Mouse (Mus musculus) left cerebral cortex, adult 8-10 months (tissue): ENCODE measurements around the gene Lelp1. TPM values are rescaled to one million over a fixed set of nuclear protein-coding genes. Genes with fewer than 3 reads are reported as not detected.

Source experiments
- DNase-seq, 2 experiments: peaks; one replicate each; pipeline ENCODE4 v3.0.0; 2022; ENCODE audit warnings: low spot score in 2 of 2
- total RNA-seq, 4 experiments: library from RNA; stranded (reverse); gene quantifications; 2 replicates each; pipeline ENCODE4 v1.2.4; 2022

The Lelp1 gene
- total RNA-seq, result not detected

DNA sequence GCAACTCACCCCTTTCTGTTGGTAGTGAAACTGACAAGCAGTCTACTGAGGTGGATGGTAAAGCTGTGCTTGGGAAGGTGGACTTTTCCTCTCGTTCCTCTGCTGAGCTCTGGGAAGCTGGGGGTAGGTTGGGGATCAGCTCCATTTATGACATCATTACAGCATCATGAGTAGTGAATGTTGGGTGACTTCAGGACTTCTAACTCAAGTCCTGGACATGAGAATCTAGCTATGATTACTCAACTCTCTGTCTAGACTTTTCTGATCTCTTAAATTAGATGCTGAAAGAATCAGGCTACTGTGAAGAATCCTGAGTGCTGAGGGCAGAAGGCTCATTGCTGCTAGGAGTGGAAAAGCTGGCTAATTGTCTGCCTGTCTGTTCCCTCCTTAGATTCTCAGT, at the start of gene Lelp1:
Gene Lelp1 (minus strand): TSS at position 101 of the 400 bp plus-strand sequence.
- no peak for DNase-seq

DNA sequence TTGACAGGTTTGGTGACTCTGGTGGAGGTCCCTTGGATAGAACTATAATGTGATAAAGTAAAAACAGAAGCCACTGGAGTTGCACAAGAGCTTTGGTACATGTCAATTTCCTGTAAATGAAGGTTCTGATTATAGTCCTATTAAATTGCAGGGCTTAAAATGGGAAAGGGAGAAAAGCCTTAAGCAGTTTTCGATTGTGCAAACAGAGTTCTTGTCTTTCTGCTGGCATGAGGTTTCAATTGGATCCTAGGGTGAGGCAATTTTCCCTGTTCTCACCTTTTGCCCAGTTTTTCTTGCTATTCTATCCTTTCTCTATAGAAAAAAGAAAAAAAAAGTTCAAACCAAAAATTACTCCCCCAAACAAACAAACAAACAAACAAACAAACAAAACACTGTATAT, 34.3 kb upstream of the Lelp1 start:
- DNase-seq, result no peak

DNA sequence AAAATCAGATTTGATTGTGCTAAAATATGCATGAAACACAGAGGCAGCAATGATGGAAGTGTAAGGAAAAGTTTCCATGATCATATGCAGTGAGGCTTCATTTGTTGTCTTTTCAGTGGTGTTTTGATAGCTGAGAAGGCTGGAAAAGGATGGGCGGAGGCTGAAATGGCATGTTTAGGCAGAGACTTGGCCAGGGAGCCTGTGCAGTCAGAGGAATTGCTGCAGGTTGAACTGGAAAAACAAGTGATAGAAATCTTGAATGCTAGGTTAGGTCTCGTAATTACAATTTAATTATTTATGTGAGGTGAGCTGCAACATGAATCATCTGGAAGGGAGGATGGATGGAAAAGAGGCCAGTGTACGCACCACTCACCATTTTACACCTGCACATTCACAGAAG, 27.3 kb upstream of the Lelp1 start:
- no peak for DNase-seq

DNA sequence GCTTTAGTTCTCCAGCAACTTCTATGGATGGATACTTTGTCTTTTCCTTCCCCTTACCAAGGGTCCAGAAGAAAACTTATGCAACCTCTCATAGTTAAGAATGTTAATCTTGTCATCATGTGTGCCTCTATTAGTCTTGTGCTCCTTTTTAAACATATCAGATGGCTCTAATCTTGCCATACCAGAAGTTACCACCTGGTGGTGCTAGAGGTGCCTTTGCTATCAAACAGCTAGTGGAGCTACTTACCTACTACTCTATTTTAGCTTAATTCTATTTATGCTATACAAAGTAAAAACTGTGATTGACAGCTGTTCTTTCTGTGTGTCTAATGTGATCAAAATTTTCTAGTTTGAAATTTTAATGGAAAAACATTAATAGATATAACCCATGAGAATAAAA, 10.8 kb upstream of the Lelp1 start:
- DNase-seq, result peak; percentile 5 to 10

DNA sequence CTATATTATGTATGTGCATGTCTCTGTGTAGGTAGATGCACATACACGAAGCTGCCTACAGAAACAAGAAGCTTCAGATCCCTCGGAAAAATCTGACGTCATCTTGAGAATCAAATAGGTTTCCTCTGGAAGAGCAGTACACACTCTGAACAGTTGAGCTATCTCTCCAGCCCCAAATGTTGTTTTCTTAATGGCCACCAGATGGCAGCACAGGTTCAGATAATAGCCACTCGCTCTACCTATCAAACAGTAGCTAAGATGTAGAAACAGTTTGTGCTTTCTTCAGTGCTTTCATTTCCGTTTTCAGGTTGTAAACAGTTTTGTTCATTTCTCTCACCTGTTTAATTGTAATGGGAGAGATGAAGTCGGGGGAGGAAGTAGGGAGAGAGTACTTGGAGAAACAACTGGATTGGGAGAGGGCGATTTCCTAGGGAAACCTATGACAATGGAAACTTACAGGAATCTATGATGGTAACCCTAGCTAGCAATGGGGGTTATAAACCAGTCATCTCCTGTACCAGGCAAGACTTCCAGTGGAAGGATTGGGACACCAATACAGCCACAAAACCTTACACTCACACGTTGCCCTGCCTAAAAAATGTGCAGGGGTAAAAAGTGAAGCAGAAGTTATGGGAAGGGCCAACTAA, 8.2 kb upstream of the Lelp1 start:
- peak; percentile 9 to 19 for DNase-seq

DNA sequence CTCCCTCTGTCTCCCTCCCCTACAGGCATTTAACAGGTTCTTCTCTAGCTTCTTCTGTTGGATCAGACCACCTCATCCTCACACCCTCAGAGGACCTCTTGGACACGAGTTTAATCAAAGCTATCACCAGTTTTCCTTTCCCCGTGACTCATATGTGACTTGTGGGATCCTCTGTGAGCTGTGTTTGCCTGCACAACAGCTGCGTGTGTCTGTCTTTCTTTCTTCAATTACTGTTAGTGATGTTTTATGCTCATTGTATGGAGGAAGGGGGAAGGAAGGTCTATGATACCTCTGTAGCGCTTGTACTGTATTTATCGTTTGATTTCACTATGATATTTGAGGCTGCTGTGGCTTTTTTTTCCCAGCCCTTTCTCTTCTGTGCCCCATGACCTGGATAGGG, 5.4 kb upstream of the Lelp1 start:
- no peak for DNase-seq

DNA sequence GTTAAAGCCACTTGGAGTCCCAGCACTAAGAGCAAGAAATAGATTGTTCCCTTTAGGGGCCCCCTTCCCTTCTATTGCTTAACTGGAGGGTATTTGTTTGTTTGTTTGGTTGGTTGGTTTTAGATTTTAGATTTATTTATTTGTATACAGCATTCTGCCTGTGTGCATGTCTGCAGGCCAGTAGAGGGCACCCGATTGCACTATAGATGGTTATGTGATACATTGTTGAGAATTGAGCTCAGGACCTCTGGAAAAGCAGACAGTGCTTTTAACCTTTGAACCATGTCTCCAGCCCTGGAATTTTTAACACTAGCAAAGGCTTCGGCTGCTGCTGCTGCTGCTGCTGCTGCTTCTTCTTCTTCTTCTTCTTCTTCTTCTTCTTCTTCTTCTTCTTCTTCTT, 4.9 kb upstream of the Lelp1 start:
- DNase-seq, result no peak

DNA sequence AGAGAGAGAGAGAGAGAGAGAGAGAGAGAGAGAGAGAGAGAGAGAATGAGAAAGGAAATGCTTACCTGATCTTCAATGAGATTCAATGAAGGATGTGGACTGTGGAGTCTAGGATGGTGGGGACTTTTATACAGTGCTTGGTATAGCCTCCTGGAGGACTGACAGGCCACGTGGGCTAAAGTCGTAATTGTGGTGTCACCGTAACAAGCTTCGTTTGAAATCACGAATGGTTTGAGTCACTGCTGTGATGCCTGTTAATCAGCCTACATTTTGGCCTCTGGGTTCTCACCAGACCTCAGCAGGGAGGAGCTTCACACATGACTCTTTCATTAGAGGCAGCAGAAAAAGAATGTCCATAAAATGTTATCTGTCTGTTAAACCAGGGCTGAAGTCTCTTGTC, 18.7 kb downstream of the Lelp1 start, which contains the start of gene Prr9:
Gene Prr9 (minus strand): TSS at position 101 of the 400 bp plus-strand sequence.
- DNase-seq, result no peak

DNA sequence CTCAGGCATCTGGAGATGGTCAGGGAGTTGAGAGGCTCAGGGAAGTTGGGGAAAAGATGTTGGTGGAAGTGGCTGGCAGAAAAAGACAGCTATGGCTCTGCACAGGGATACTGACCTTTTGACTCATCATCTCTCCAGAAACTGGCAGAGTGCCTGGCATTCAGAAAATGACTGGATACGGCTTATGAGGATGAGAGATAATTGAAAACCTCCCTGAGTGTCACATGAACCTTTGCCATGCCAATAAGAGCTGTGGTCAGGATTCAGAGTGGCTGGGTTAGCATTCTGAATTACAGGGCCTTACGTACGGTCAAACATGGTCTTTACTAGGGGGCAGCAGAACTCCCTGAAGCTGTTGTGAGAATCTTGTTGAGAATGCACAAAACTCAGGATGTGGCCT, 21.6 kb downstream of the Lelp1 start:
- DNase-seq, result no peak

DNA sequence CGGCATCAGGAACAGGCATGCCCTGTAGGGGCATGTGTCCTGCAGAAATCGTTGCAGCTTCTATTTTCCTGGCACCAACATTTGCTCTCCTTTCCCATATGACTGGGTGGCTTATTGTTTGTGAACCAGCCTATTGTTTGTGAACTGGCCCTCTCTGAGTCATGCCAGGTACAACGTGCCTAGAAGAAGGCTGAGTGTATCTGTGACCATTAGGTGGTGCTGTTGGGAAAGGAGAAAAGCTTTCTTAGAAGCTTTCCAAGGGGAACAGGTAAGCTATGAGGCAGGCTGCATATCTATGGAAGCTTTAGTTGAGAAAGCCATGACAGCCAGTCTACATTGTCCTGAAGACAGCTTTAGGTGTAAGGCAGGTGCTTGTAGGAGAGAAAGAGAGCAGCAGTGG, 24.6 kb downstream of the Lelp1 start:
- no peak for DNase-seq

DNA sequence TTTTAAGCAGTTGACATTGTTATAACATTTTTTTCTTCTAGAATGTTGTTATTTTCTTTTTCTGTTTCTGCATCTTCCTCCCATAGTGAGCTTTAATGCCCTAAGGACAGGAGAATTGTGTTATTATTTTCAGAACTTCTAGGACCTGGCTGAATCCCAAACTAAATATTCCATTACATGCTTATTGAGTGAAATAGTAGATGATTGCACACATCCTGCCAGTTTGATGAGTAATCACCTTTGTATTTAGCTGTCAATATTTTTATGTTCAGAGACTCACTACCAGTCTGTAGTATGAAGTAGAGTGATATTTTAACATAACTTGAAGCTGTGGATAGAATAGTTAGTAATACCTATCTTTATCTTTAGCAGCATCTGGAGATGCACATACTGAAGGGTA, 31.0 kb downstream of the Lelp1 start:
- DNase-seq, result no peak

DNA sequence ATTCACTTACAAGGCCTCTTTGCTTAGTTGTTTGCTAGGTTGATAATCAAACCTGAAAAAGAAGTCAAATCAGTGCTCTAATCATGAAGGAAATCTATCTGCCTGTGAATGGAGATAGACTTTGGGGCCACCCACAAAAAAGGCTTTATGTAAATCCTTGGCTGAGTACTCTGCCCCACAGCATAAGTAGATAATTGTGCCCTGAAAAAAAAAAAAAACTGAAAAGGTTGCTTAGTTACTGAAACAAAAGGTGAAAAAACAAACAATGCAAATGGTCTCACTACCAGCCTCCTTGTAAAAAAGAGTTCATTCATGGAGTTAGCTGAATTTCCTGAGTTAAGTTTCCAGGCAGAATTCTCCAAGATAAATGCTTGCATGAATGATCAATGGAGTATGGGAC, 31.8 kb downstream of the Lelp1 start:
- no peak for DNase-seq

DNA sequence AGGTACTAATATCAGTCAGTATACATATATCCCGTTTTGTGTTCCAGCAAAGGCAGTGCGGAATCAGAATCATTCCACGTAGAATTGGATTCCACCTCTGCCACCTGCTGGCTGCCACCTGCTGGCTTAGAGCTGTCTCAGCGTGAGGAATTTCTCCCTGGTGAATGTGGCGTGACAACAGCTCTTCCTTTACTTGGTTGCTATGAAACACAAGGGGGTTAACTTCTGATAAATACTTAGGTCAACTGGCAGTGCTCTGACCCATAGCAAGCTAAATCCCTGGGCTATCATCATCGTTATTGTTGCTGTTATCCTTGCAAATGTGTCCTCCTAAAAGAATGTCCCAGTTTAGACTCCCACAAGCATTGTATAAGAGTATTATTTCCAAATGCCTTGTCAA, 36.0 kb downstream of the Lelp1 start:
- peak in 1 of 2 experiments; percentile 19 for DNase-seq

Other genes starting within 250 kb of the Lelp1 start
- gene Pglyrp3, start 128.2 kb downstream of the Lelp1 start, total RNA-seq, result not detected
- gene Lor, start 59.6 kb downstream of the Lelp1 start, total RNA-seq, result 1 to 10 TPM; 1.9 to 3.2 (median 2.4) TPM
- not detected for gene Prr9, start 18.8 kb downstream of the Lelp1 start, total RNA-seq
- gene Sprr2a1, start 73.1 kb upstream of the Lelp1 start, total RNA-seq, result not detected
- gene Sprr2a2, start 73.2 kb upstream of the Lelp1 start, total RNA-seq, result not detected
- gene Sprr2a3, start 142.7 kb upstream of the Lelp1 start, total RNA-seq, result not detected
- gene Sprr2b, start 173.9 kb upstream of the Lelp1 start, total RNA-seq, result not detected
- not detected for gene Sprr2d, start 196.4 kb upstream of the Lelp1 start, total RNA-seq
- gene Sprr2e, start 209.4 kb upstream of the Lelp1 start, total RNA-seq, result not detected
- not detected for gene Sprr2f, start 222.4 kb upstream of the Lelp1 start, total RNA-seq
- gene Sprr2h, start 242.9 kb upstream of the Lelp1 start, total RNA-seq, result not detected